Mouse (Mus musculus) G1E (cell line): ENCODE measurements around the gene Eif4e1b.

Source experiments
- CTCF ChIP-seq: IDR thresholded peaks from 2 replicates; pipeline ENCODE4 v1.5.1; 2012; ENCODE audit warnings: low read depth, low read length, inconsistent platforms, mixed read lengths
- GATA1 ChIP-seq: IDR thresholded peaks from 2 replicates; pipeline ENCODE4 v1.6.1; 2012; ENCODE audit warnings: borderline replicate concordance, low read length, inconsistent platforms, mixed read lengths
- GATA2 ChIP-seq: IDR thresholded peaks from 2 replicates; pipeline ENCODE4 v1.6.1; 2012; ENCODE audit warnings: low read depth, low read length, inconsistent platforms, borderline replicate concordance
- POLR2AphosphoS5 ChIP-seq: IDR thresholded peaks from 2 replicates; pipeline ENCODE4 v1.6.1; 2012; ENCODE audit warnings: low read depth, low read length, inconsistent platforms; ENCODE audit not compliant: insufficient replicate concordance
- TAL1 ChIP-seq: conservative IDR thresholded peaks from 2 replicates; pipeline ENCODE4 v1.6.1; 2012; ENCODE audit warnings: low read depth, low read length, inconsistent platforms, mixed read lengths

DNA sequence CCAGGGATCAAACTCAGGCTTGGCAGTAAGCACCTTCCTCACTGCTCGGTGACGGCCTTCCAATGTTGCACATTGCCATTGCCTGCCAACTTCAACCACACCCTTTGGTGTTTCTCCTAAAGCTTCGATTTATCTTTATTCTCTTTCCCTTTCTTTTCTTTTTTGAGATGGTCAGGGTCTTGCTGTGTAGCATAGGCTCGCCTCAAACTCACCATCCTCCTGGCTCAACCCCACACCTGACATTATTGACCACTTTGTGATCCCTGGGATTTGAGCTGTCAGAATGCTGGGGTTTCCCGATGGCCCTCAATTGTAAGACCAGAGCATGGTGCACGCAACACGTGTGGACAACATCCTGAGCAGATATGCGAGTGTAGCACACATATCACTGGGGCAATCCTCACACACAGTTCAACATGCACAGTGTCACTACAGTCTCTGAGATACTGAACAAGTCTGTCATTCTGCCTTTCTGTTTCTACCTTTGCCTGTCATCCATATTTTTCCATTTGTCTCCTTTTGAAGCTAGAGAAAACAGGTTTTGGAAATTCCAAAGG, 27.6 kb upstream of the Eif4e1b start:
- TF ChIP-seq CTCF (no peak), GATA1 (no peak), TAL1 (no peak), POLR2AphosphoS5 (no peak), GATA2 (no peak)
